In genomic region chr5:96949839-96950666, GRCm38 (mm10) we compare ENCODE assay signal across 11 mouse cellular contexts. TPM values are rescaled to one million over a fixed set of nuclear protein-coding genes. Genes with fewer than 3 reads are reported as not detected.
DNase-seq lines count a peak whose midpoint lies in the region.
"Had no signal": no experiment of that assay in that cellular context is flagged by ENCODE, and none has a peak within 500 bp of the region (broad histone marks: within the 10 kb centered on the region; RNA-seq: fewer than 3 reads in every experiment).

No protein-coding gene starts in this region.

- peak overlapping the region; percentile 46 for H3K4me3 ChIP-seq in megakaryocyte, embryonic 14.5 days (replicated peaks)
- H3K4me3 ChIP-seq: midbrain, embryonic 13.5 days had no signal

- no peaks in the 10 kb centered on the region for H3K27me3 ChIP-seq in megakaryocyte, embryonic 14.5 days (replicated peaks)
- H3K27me3 ChIP-seq: midbrain, embryonic 13.5 days had no signal

- H3K36me3 ChIP-seq in megakaryocyte, embryonic 14.5 days (replicated peaks; ENCODE audit: low read length), result peaks cover 9% of the 10 kb centered on the region
- H3K36me3 ChIP-seq: midbrain, embryonic 13.5 days had no signal

- no peaks in the 10 kb centered on the region for H3K9me3 ChIP-seq in megakaryocyte, embryonic 14.5 days
- H3K9me3 ChIP-seq: midbrain, embryonic 13.5 days had no signal

- H3K4me1 ChIP-seq in megakaryocyte, embryonic 14.5 days, result peaks cover 71% of the 10 kb centered on the region
- H3K4me1 ChIP-seq: midbrain, embryonic 13.5 days had no signal

- DNase-seq in heart, adult 11 months, result peak; percentile 11
- no peak for DNase-seq in heart, postnatal 4 days
- peak; percentile 46 for DNase-seq in c-Kit-positive CD71-negative TER-119-negative erythroid progenitor cells, embryonic 14.5 days (ENCODE audit: low read depth)
- peak; percentile 87 for DNase-seq in liver
- DNase-seq in frontal cortex, postnatal 10 days (ENCODE audit: low spot score in 2 of 2), result no peak
- no peak for DNase-seq in layer of hippocampus, postnatal 10 days (ENCODE audit: low spot score in 2 of 2)
- DNase-seq in cerebellum, adult 18-20 months, result no peak
- DNase-seq: adrenal gland, adult 8-10 months; right cerebral cortex, postnatal 25 days had no signal

RNA-seq across cellular contexts. Expression of gene Bmp2k, which starts 47.4 kb away (rescaled TPM):
- total RNA-seq in heart, postnatal 4 days (2021), result 10 to 100 TPM; 18.9 TPM
- polyA plus RNA-seq in megakaryocyte, embryonic 14.5 days (2012; ENCODE audit: insufficient read depth, low replicate concordance), result 11.6 and 15.5 TPM in 2 replicates
- 10 to 100 TPM; 14.6 to 15.2 TPM for total RNA-seq in layer of hippocampus, postnatal 10 days (2021)

Comparison
In these comparisons a context has a peak if more than half of its experiments do, and no peak if none do; other contexts are left out.
1. DNase-seq: peak in heart, adult 11 months (single experiment), c-Kit-positive CD71-negative TER-119-negative erythroid progenitor cells, embryonic 14.5 days (single experiment) and liver (single experiment); none in heart, postnatal 4 days (single experiment), frontal cortex, postnatal 10 days (0 of 2), layer of hippocampus, postnatal 10 days (0 of 2) and cerebellum, adult 18-20 months (0 of 2).